In the genomic region with DNA sequence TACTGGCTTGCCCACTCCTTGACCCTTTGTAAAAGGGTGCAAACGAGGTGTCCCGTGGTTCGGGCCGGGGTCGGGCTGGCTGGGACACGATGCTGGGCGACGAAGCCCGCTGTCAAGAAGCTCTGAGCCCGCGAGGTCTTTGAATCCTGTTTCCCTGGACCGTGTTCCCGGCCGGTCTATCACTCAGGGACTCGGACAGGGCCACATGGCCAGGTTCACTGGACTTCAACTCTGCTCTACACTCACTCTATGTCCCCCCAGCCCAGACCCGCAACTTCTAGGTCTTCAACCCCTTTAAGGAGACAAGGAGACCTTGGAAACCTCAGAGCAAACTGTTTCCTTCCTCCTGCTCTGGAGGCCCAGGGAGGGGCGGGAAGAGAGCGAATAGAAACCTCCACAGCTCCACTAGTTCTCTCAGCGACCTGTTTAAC, we compare ENCODE assay signal across 7 mouse cellular contexts. TPM values are rescaled to one million over a fixed set of nuclear protein-coding genes. Genes with fewer than 3 reads are reported as not detected.
A peak's percentile ranks its signal among the peaks of the same experiment; 100 is the strongest.
DNase-seq lines count a peak whose midpoint lies in the region; ATAC-seq lines count a peak whose summit lies in the region.

No protein-coding gene starts in this region.

- peaks cover 6% of the 10 kb centered on the region; the same call in 1 of the 2 replicates for H3K36me3 ChIP-seq in forebrain, embryonic 12.5 days (replicated peaks)
- H3K36me3 ChIP-seq in kidney, embryonic 14.5 days (ENCODE audit: control insufficient read depth, insufficient read depth, low read length), result no peaks in the 10 kb centered on the region
- H3K36me3 ChIP-seq in neural tube, embryonic 14.5 days (ENCODE audit: control insufficient read depth, insufficient read depth, low read length), result no peaks in the 10 kb centered on the region

- H3K27ac ChIP-seq in forebrain, embryonic 12.5 days, result peak overlapping the region; percentile 99
- H3K27ac ChIP-seq in kidney, embryonic 14.5 days (ENCODE audit: low read depth, low read length), result peak overlapping the region; percentile 98
- no peak overlapping the region for H3K27ac ChIP-seq in neural tube, embryonic 14.5 days (ENCODE audit: low read depth, low read length)

- peaks cover 60% of the 10 kb centered on the region for H3K27me3 ChIP-seq in forebrain, embryonic 12.5 days
- H3K27me3 ChIP-seq in kidney, embryonic 14.5 days (ENCODE audit: control insufficient read depth, insufficient read depth, low read length), result peaks cover 78% of the 10 kb centered on the region
- peaks cover 68% of the 10 kb centered on the region for H3K27me3 ChIP-seq in neural tube, embryonic 14.5 days (ENCODE audit: control insufficient read depth, insufficient read depth, low read length)

- peak overlapping the region; percentile 77 for H3K4me3 ChIP-seq in forebrain, embryonic 12.5 days (replicated peaks)
- peak overlapping the region; percentile 46 for H3K4me3 ChIP-seq in kidney, embryonic 14.5 days (ENCODE audit: low read length)
- H3K4me3 ChIP-seq in neural tube, embryonic 14.5 days (ENCODE audit: low read depth, low read length), result peak overlapping the region; percentile 9; the same call in 1 of the 2 replicates

- H3K4me2 ChIP-seq in forebrain, embryonic 12.5 days, result peak overlapping the region; percentile 67
- peak overlapping the region; percentile 50; the same call in 1 of the 2 replicates for H3K4me2 ChIP-seq in kidney, embryonic 14.5 days (replicated peaks; ENCODE audit: low read depth, low read length)
- H3K4me2 ChIP-seq in neural tube, embryonic 14.5 days (ENCODE audit: low read depth, low read length), result peak overlapping the region; percentile 14; the same call in 1 of the 2 replicates

- H3K9ac ChIP-seq in forebrain, embryonic 12.5 days, result peak overlapping the region; percentile 95
- H3K9ac ChIP-seq in kidney, embryonic 14.5 days (ENCODE audit: low read depth, low read length), result peak overlapping the region; percentile 67
- no peak overlapping the region for H3K9ac ChIP-seq in neural tube, embryonic 14.5 days (replicated peaks; ENCODE audit: low read depth, low read length)

- ATAC-seq in forebrain, embryonic 12.5 days (ENCODE audit: low FRiP score), result no peak
- ATAC-seq in kidney, embryonic 14.5 days (ENCODE audit: low FRiP score, low TSS enrichment), result no peak
- no peak for ATAC-seq in neural tube, embryonic 14.5 days (ENCODE audit: low read depth)

- H3K9me3 ChIP-seq in forebrain, embryonic 12.5 days, result no peaks in the 10 kb centered on the region
- no peaks in the 10 kb centered on the region for H3K9me3 ChIP-seq in kidney, embryonic 14.5 days (ENCODE audit: control insufficient read depth, low read length)
- no peaks in the 10 kb centered on the region for H3K9me3 ChIP-seq in neural tube, embryonic 14.5 days (ENCODE audit: control insufficient read depth, low read length)

- WGBS in forebrain, embryonic 12.5 days, result under 1% methylated on average over 19 of the region's 19 CpGs
- under 1% methylated on average over 19 of the region's 19 CpGs for WGBS in kidney, embryonic 14.5 days
- 0% methylated on average over 19 of the region's 19 CpGs for WGBS in neural tube, embryonic 14.5 days

- peak; percentile 26 to 29 for DNase-seq in lung, postnatal 4 days
- DNase-seq in lung, postnatal 25 days (ENCODE audit: low spot score), result no peak
- no peak for DNase-seq in cerebellum, adult 8-10 months
- DNase-seq in left cerebral cortex, adult 11 months (ENCODE audit: low spot score), result no peak

- H3K4me1 ChIP-seq in forebrain, embryonic 12.5 days, result peaks cover 38% of the 10 kb centered on the region
- H3K4me1 ChIP-seq in kidney, embryonic 14.5 days (ENCODE audit: control insufficient read depth, insufficient read depth, low read length), result no peaks in the 10 kb centered on the region
- 0 out of 2 replicates have a peak, but pooled peaks cover 8% of the 10 kb centered on the region for H3K4me1 ChIP-seq in neural tube, embryonic 14.5 days (ENCODE audit: control insufficient read depth, insufficient read depth, low read length)

RNA-seq across cellular contexts. Expression of a gene that starts 1.7 kb away (rescaled TPM):
- 59.0 and 69.4 TPM in 2 replicates for polyA plus RNA-seq in forebrain, embryonic 12.5 days (2016; fragmentation: Nextera tagmentation; extraction: Ambion mirVana)
- 40.5 and 43.6 TPM in 2 replicates for polyA plus RNA-seq in kidney, embryonic 14.5 days (2014; fragmentation: Nextera tagmentation; extraction: Ambion mirVana)
- not detected in 2 replicates for polyA plus RNA-seq in neural tube, embryonic 14.5 days (2014; fragmentation: Nextera tagmentation; extraction: Ambion mirVana)

Comparison
In these comparisons a context has a peak if more than half of its experiments do, and no peak if none do; other contexts are left out.
1. DNase-seq: peak in lung, postnatal 4 days (2 of 2); none in lung, postnatal 25 days (single experiment), cerebellum, adult 8-10 months (single experiment) and left cerebral cortex, adult 11 months (single experiment).
2. H3K4me2 ChIP-seq: peak in every context shown above with its lines; median percentile 67 in forebrain, embryonic 12.5 days; 50 in kidney, embryonic 14.5 days; 14 in neural tube, embryonic 14.5 days.
3. H3K4me3 ChIP-seq: peak in every context shown above with its lines; median percentile 77 in forebrain, embryonic 12.5 days; 46 in kidney, embryonic 14.5 days; 9 in neural tube, embryonic 14.5 days.
4. RNA of a gene that starts 1.7 kb away (polyA plus RNA-seq): 59.0 to 69.4 TPM in forebrain, embryonic 12.5 days and 40.5 to 43.6 TPM in kidney, embryonic 14.5 days; not detected in neural tube, embryonic 14.5 days; every median in the first group is over 10 times any median in the second.